Mouse (Mus musculus): ENCODE measurements at regions not wholly inside any gene's neighbourhood (a gene's known extent, or its start where the extent isn't known, plus 50 kb on each side); places are given as distances from the start of the nearest gene placed in this dataset.

GRCm38 (mm10) chr5:96913711-96914110 is 83.8 kb upstream of the Bmp2k start:
- TF ChIP-seq TAL1 (conservative IDR thresholded peaks at IDR 0.05; ENCODE audit: low read depth, low read length) = no peak
- no peak for TF ChIP-seq CTCF (IDR thresholded peaks at IDR 0.05; ENCODE audit: low read depth, low read length)

All from G1E (cell line).